Mouse (Mus musculus) midbrain, postnatal 0 days (tissue): ENCODE data around the gene Kcnj6. TPM values are rescaled to one million over a fixed set of nuclear protein-coding genes. Genes with fewer than 3 reads are reported as not detected.
A peak's percentile ranks its signal among the peaks of the same experiment; 100 is the strongest.

Source experiments
- ATAC-seq: fragments of 200-750 bp; cut with Nextera tagmentation; 2 replicates; pipeline ENCODE4 v1.8.0; 2017; ENCODE audit warnings: moderate number of reproducible peaks, mild to moderate bottlenecking, moderate TSS enrichment, moderate library complexity; ENCODE audit not compliant: low FRiP score
- DNase-seq: peaks from one replicate; pipeline ENCODE4 v3.0.0-alpha.2; 2015; ENCODE audit warnings: low spot score
- H3K27ac ChIP-seq: fragments of 300-500 bp; sonication (generic); 2 replicates; pipeline ENCODE4 v1.5.1; 2014; ENCODE audit warnings: low read depth, mild to moderate bottlenecking, low read length, mixed read lengths
- H3K27me3 ChIP-seq: fragments of 300-500 bp; sonication (generic); 2 replicates; pipeline ENCODE4 v1.6.1; 2014; ENCODE audit warnings: low read length, control low read depth, mixed read lengths; ENCODE audit not compliant: insufficient read depth
- H3K36me3 ChIP-seq: fragments of 300-500 bp; sonication (generic); 2 replicates; pipeline ENCODE4 v1.6.1; 2014; ENCODE audit warnings: low read length, control low read depth, mixed read lengths; ENCODE audit not compliant: insufficient read depth
- H3K4me1 ChIP-seq: fragments of 300-500 bp; sonication (generic); 2 replicates; pipeline ENCODE4 v1.6.1; 2014; ENCODE audit warnings: mild to moderate bottlenecking, control low read depth, antibody characterized with exemption, low read length, mixed read lengths; ENCODE audit not compliant: insufficient read depth
- H3K4me2 ChIP-seq: fragments of 300-500 bp; sonication (generic); 2 replicates; pipeline ENCODE4 v1.6.1; 2014; ENCODE audit warnings: low read depth, mild to moderate bottlenecking, low read length, mixed read lengths; ENCODE audit not compliant: poor library complexity, severe bottlenecking
- H3K4me3 ChIP-seq: fragments of 300-500 bp; sonication (generic); 2 replicates; pipeline ENCODE4 v1.5.1; 2014; ENCODE audit warnings: low read depth, mild to moderate bottlenecking, low read length, moderate library complexity
- H3K9ac ChIP-seq: fragments of 300-500 bp; sonication (generic); replicated peaks from 2 replicates; pipeline ENCODE4 v1.6.1; 2014; ENCODE audit warnings: mild to moderate bottlenecking, low read length, moderate library complexity, mixed read lengths; ENCODE audit not compliant: poor library complexity, severe bottlenecking
- H3K9me3 ChIP-seq: fragments of 300-500 bp; sonication (generic); 2 replicates; pipeline ENCODE4 v1.6.1; 2016; ENCODE audit warnings: low read length, control low read depth
- CTCF ChIP-seq: IDR thresholded peaks from 2 replicates; pipeline ENCODE4 v1.5.1; 2016; ENCODE audit warnings: antibody characterized with exemption, mild to moderate bottlenecking
- WGBS: fragments of 180-500 bp; shearing (Covaris S2); extraction: QIAGEN DNeasy Blood & Tissue Kit; methylation state at CpG from one replicate; pipeline ENCODE4 v1.1.7; 2014; 5-methylcytosine and 5-hydroxymethylcytosine counted together
- polyA plus RNA-seq: library from polyadenylated mRNA; unstranded; fragments of >200 nt; fragmentation: Nextera tagmentation; extraction: Ambion mirVana; gene quantifications from 2 replicates; pipeline ENCODE4 v1.2.1, GENCODE M21; 2015
- total RNA-seq: library from RNA; depleted of rRNA; stranded (reverse); fragments of >200 nt; gene quantifications from 2 replicates; pipeline ENCODE4 v1.2.3, GENCODE M21; 2014

Gene Kcnj6
- total and polyA plus RNA-seq, 2 experiments from 2014 or later, result 3.2 to 12.9 TPM

DNA sequence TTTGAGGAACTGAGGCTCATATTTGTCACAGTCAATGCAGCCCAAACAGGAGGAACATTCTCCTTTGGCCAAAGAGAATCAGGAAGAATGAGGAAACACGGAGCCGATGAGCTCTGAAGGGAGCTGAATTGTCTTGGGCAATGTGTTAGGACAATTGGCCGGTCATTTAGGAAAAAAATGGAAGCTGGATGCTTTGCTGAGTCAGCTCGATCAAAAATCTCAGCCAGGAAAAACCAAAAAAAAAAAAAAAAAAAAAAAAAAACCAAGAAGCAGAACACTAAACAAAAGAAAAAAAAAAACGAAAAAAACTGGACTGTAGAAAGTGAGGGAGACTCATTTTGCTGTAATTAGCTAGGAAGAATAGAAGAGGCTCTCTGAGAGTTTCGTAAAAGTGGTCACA lies 200.1 kb downstream of the Kcnj6 start:
- H3K27ac ChIP-seq, result no peak overlapping the region
- H3K9me3 ChIP-seq, result no peaks in the 10 kb centered on the region
- no peak overlapping the region for H3K4me3 ChIP-seq
- H3K4me2 ChIP-seq, result no peak overlapping the region
- no peaks in the 10 kb centered on the region for H3K36me3 ChIP-seq
- H3K9ac ChIP-seq, result no peak overlapping the region
- H3K27me3 ChIP-seq, result no peaks in the 10 kb centered on the region
- no peak for DNase-seq
- WGBS, result 82% methylated on average over 6 of the region's 6 CpGs
- no peak for TF ChIP-seq CTCF
- H3K4me1 ChIP-seq, result no peaks in the 10 kb centered on the region
- ATAC-seq, result no peak

DNA sequence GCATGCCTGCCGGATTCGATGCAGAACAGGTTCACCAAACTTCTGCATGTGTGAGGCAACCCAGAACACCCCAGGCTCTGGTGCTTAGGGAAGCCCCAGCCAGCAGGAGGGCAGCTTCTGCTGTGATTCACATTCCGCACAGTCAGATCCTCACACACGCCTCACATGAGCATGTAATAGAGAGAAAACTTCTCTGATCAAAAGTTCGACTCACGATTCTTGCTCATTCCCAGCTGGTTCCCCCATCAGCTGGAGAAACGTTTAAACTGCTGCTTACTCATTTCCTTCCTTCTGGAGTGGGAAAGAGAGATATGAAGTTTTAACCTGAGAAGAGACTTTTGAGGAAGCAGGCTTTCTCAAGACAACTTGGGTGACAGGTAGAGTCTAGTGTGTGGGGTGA lies 204.5 kb downstream of the Kcnj6 start:
- no peak for TF ChIP-seq CTCF
- no peaks in the 10 kb centered on the region for H3K4me1 ChIP-seq
- H3K36me3 ChIP-seq, result no peaks in the 10 kb centered on the region
- no peak for ATAC-seq
- H3K9ac ChIP-seq, result no peak overlapping the region
- WGBS, result 74% methylated on average over 7 of the region's 7 CpGs
- no peak overlapping the region for H3K27ac ChIP-seq
- H3K27me3 ChIP-seq, result peaks cover 5% of the 10 kb centered on the region; the same call in 1 of the 2 replicates
- no peak overlapping the region for H3K4me3 ChIP-seq
- no peaks in the 10 kb centered on the region for H3K9me3 ChIP-seq
- H3K4me2 ChIP-seq, result no peak overlapping the region
- no peak for DNase-seq

DNA sequence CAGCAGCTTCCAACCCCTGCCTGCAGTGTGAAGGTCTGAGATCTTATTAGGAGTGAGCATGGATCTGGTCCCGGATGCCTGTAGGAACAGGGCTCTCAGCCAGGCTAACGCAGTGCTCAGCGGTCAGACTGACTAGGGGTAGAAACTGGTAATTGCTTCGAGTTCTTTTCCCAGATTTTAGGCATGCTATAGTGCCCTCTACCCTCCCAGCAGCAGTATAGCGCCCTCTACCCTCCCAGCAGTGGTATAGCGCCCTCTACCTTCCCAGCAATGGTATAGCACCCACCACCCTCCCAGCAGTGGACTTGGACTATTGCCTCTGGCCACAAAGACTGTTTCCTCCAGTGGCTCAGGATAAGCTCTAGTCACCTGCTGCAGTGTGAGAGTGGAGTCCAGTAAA lies 207.5 kb downstream of the Kcnj6 start:
- peaks cover 11% of the 10 kb centered on the region; the same call in 1 of the 2 replicates for H3K27me3 ChIP-seq
- H3K4me2 ChIP-seq, result no peak overlapping the region
- no peak for ATAC-seq
- H3K9ac ChIP-seq, result no peak overlapping the region
- H3K4me1 ChIP-seq, result no peaks in the 10 kb centered on the region
- H3K36me3 ChIP-seq, result no peaks in the 10 kb centered on the region
- TF ChIP-seq CTCF, result peak; percentile 86
- WGBS, result 20% methylated on average over 6 of the region's 6 CpGs
- peak; percentile 58 for DNase-seq
- no peak overlapping the region for H3K27ac ChIP-seq
- H3K4me3 ChIP-seq, result no peak overlapping the region
- H3K9me3 ChIP-seq, result no peaks in the 10 kb centered on the region

DNA sequence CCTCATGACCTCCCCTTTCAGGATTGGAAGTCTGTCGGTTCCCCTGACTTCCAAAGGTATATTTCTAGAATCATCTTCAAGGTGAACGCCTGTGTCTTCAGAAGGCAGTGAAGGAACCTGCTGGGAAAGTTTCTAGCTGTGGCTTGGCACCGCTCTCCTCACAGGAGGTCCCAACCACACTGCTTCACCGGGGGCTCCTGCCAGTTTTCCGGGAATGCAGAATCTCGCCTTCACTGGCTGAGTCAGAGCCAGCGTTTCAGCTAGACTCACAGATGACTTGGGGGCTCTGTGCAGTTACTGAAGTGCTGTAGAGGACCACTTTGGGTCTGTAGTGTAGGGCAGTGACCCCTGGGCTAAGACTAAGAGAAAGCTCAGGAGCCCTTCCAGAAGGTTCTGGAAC lies 208.8 kb downstream of the Kcnj6 start:
- 88% methylated on average over 7 of the region's 7 CpGs for WGBS
- Histone ChIP-seq H3K4me2 (no peak overlapping the region), H3K4me3 (no peak overlapping the region), H3K9me3 (no peaks in the 10 kb centered on the region), H3K27ac (no peak overlapping the region), H3K4me1 (no peaks in the 10 kb centered on the region), H3K36me3 (no peaks in the 10 kb centered on the region), H3K27me3 (peaks cover 11% of the 10 kb centered on the region; the same call in 1 of the 2 replicates), H3K9ac (no peak overlapping the region)
- ATAC-seq, result no peak
- TF ChIP-seq CTCF, result no peak
- no peak for DNase-seq

DNA sequence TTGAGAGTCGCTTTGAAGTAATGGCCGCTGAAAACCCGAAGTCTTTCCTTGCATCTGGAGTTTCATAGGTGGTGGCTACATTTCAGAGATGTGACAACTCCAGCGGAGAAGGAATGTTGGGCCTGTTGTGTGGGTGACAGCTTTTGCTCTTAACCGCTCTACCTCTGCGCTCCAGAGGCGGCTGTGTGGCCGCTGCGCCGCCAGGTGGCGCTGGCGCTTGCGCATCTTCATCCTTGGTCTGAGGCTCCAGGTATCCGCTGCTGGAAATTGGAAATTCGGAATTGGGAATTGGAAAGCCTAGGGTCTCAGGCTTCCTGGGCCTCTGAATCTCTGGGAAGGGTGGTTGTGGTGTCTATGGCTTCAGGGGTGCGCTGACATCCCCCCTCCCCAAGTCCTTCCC lies 209.3 kb downstream of the Kcnj6 start:
- Histone ChIP-seq H3K4me2 (no peak overlapping the region), H3K9ac (no peak overlapping the region), H3K36me3 (no peaks in the 10 kb centered on the region), H3K9me3 (no peaks in the 10 kb centered on the region), H3K4me1 (no peaks in the 10 kb centered on the region), H3K27ac (no peak overlapping the region), H3K4me3 (no peak overlapping the region), H3K27me3 (peaks cover 11% of the 10 kb centered on the region; the same call in 1 of the 2 replicates)
- peak; percentile 81 for DNase-seq
- ATAC-seq, result 0 out of 2 replicates have a peak, but pooled peaks have one; percentile 31
- WGBS, result 8% methylated on average over 16 of the region's 16 CpGs
- TF ChIP-seq CTCF, result peak; percentile 98

DNA sequence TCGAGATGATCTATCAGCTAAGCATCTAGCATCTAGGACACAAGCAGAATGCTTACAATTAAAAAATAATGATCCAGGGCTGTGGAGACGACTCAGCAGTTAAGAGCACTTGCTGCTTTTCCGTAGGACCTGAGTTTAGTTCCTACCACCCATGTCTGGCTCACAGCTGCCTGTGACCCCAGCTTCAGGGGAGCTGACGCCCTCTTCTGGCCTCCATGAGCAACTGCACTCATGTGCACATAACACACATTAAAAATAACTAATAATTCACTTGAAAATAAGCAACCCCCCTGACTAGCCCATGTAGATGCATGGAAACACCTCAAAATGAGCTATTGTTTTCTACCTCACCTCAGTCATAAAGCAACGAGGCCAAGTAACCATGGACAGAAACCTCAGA lies 211.6 kb downstream of the Kcnj6 start:
- WGBS, result 76% methylated on average over 5 of the region's 5 CpGs
- no peak overlapping the region for H3K27ac ChIP-seq
- ATAC-seq, result no peak
- no peak for DNase-seq
- H3K9me3 ChIP-seq, result no peaks in the 10 kb centered on the region
- no peak overlapping the region for H3K4me3 ChIP-seq
- H3K4me1 ChIP-seq, result no peaks in the 10 kb centered on the region
- H3K36me3 ChIP-seq, result no peaks in the 10 kb centered on the region
- H3K4me2 ChIP-seq, result no peak overlapping the region
- TF ChIP-seq CTCF, result no peak; the same call in 1 of the 2 replicates
- H3K27me3 ChIP-seq, result peaks cover 11% of the 10 kb centered on the region; the same call in 1 of the 2 replicates
- H3K9ac ChIP-seq, result no peak overlapping the region
